Mouse (Mus musculus) forebrain, embryonic 13.5 days (tissue): ENCODE results near the gene Bmpr1b. TPM values are rescaled to one million over a fixed set of nuclear protein-coding genes. Genes with fewer than 3 reads are reported as not detected.

Experiments used
- ATAC-seq: fragments of 200-750 bp; cut with Nextera tagmentation; 2 replicates; pipeline ENCODE4 v1.8.0; 2017
- H3K27ac ChIP-seq: fragments of 300-500 bp; sonication (generic); 2 replicates; pipeline ENCODE4 v1.5.1; 2015; ENCODE audit warnings: inconsistent platforms, mild to moderate bottlenecking, moderate library complexity
- H3K27me3 ChIP-seq: fragments of 300-500 bp; sonication (generic); 2 replicates; pipeline ENCODE4 v1.6.1; 2015; ENCODE audit warnings: mild to moderate bottlenecking, inconsistent platforms
- H3K36me3 ChIP-seq: fragments of 300-500 bp; sonication (generic); 2 replicates; pipeline ENCODE4 v1.6.1; 2015; ENCODE audit warnings: mild to moderate bottlenecking, inconsistent platforms; ENCODE audit not compliant: poor library complexity, severe bottlenecking
- H3K4me1 ChIP-seq: fragments of 300-500 bp; sonication (generic); 2 replicates; pipeline ENCODE4 v1.6.1; 2015; ENCODE audit warnings: inconsistent platforms
- H3K4me2 ChIP-seq: fragments of 300-500 bp; sonication (generic); 2 replicates; pipeline ENCODE4 v1.6.1; 2015; ENCODE audit warnings: inconsistent platforms, mild to moderate bottlenecking, moderate library complexity
- H3K4me3 ChIP-seq: fragments of 300-500 bp; sonication (generic); 2 replicates; pipeline ENCODE4 v1.5.1; 2015; ENCODE audit warnings: mild to moderate bottlenecking, inconsistent platforms
- H3K9ac ChIP-seq: fragments of 300-500 bp; sonication (generic); 2 replicates; pipeline ENCODE4 v1.6.1; 2015; ENCODE audit warnings: mild to moderate bottlenecking, inconsistent platforms
- H3K9me3 ChIP-seq: fragments of 300-500 bp; sonication (generic); replicated peaks from 2 replicates; pipeline ENCODE4 v1.6.1; 2016; ENCODE audit warnings: inconsistent platforms
- WGBS: fragments of 180-500 bp; shearing (Covaris S2); methylation state at CpG from one replicate; pipeline ENCODE4 v1.1.7; 2015; 5-methylcytosine and 5-hydroxymethylcytosine counted together
- polyA plus RNA-seq: library from polyadenylated mRNA; unstranded; fragments of >200 nt; fragmentation: Nextera tagmentation; extraction: Ambion mirVana; gene quantifications from 2 replicates; pipeline ENCODE4 v1.2.1, GENCODE M21; 2015

Bmpr1b gene
- polyA plus RNA-seq, 1 experiment from 2014 or later: 5.5 TPM

GRCm38 (mm10) chr3:142063536-142064226 is 105.5 kb downstream of the Bmpr1b start:
- ATAC-seq: peak; percentile 94
- peaks cover 14% of the 10 kb centered on the region for H3K4me1 ChIP-seq
- peak overlapping the region; percentile 33; the same call in 1 of the 2 replicates for H3K4me2 ChIP-seq
- no peak overlapping the region for H3K27ac ChIP-seq
- H3K9ac ChIP-seq: no peak overlapping the region
- H3K27me3 ChIP-seq: no peaks in the 10 kb centered on the region
- no peak overlapping the region for H3K4me3 ChIP-seq
- no peaks in the 10 kb centered on the region for H3K36me3 ChIP-seq
- WGBS: 5% methylated on average over 12 of the region's 12 CpGs
- no peaks in the 10 kb centered on the region for H3K9me3 ChIP-seq

DNA sequence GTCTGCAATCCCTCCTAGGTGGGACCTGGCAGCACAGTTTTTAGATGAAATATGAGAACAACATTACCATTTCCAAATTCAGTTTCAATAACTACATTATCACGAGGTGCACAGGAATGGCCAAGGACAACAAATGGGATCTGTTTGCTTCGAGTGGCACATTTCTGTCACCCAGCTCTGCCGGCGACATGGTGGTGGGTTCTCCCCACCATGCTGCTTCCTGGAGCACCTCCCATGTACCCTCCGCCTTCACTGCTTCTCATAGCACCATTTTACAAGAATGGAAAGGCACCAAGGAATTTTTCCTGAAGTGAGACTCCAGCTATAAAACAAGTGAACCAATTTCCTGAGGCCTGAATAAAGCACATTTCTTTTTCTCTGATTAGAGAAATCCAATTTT is 108.0 kb downstream of the Bmpr1b start:
- H3K4me3 ChIP-seq: no peak overlapping the region
- H3K4me1 ChIP-seq: peaks cover 14% of the 10 kb centered on the region
- H3K9ac ChIP-seq: no peak overlapping the region
- H3K27me3 ChIP-seq: no peaks in the 10 kb centered on the region
- H3K4me2 ChIP-seq: no peak overlapping the region
- H3K36me3 ChIP-seq: no peaks in the 10 kb centered on the region
- WGBS: 94% methylated on average over 5 of the region's 5 CpGs
- ATAC-seq: no peak
- no peaks in the 10 kb centered on the region for H3K9me3 ChIP-seq
- no peak overlapping the region for H3K27ac ChIP-seq

GRCm38 (mm10) chr3:142059890-142060289 is 109.3 kb downstream of the Bmpr1b start:
- no peak overlapping the region for H3K4me2 ChIP-seq
- no peaks in the 10 kb centered on the region for H3K27me3 ChIP-seq
- peaks cover 14% of the 10 kb centered on the region for H3K4me1 ChIP-seq
- no peak overlapping the region for H3K27ac ChIP-seq
- no peak for ATAC-seq
- H3K9ac ChIP-seq: no peak overlapping the region
- H3K36me3 ChIP-seq: no peaks in the 10 kb centered on the region
- 72% methylated on average over 3 of the region's 3 CpGs for WGBS
- no peak overlapping the region for H3K4me3 ChIP-seq
- no peaks in the 10 kb centered on the region for H3K9me3 ChIP-seq

- no peaks in the 10 kb centered on the region for H3K36me3 ChIP-seq
- 100% methylated on average over 2 of the region's 2 CpGs for WGBS
Measured at GRCm38 (mm10) chr3:142050681-142051080, 118.5 kb downstream of the Bmpr1b start.

DNA sequence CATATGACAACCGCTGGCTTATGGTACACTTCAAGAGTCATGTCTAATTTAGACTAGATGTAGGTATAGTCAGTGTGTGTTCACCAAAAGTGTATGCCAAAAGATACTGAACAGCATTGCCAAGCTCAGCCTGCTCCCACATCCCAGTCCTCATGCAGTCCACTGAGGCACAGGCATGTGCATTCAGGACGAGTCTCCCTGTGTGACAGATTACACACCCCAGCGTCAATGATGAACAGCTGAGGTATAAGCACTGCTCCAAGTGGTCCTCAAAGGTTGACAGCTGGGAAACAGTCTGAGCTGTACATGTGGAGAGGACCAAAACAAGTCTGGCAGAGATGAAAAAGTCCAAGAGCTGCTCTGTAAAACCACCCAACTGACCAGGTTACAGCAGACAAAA is 119.6 kb downstream of the Bmpr1b start:
- Histone ChIP-seq H3K9me3 (no peaks in the 10 kb centered on the region), H3K27me3 (no peaks in the 10 kb centered on the region), H3K9ac (no peak overlapping the region), H3K4me2 (no peak overlapping the region), H3K36me3 (no peaks in the 10 kb centered on the region), H3K4me1 (no peaks in the 10 kb centered on the region), H3K27ac (no peak overlapping the region), H3K4me3 (no peak overlapping the region)
- ATAC-seq: no peak
- WGBS: 85% methylated on average over 3 of the region's 3 CpGs

More at GRCm38 (mm10) chr3:142050681-142051080, 118.5 kb downstream of the Bmpr1b start:
- no peak for ATAC-seq
- Histone ChIP-seq H3K4me2 (no peak overlapping the region), H3K4me3 (no peak overlapping the region), H3K27ac (no peak overlapping the region), H3K9ac (no peak overlapping the region), H3K9me3 (no peaks in the 10 kb centered on the region), H3K27me3 (no peaks in the 10 kb centered on the region), H3K4me1 (no peaks in the 10 kb centered on the region)

DNA sequence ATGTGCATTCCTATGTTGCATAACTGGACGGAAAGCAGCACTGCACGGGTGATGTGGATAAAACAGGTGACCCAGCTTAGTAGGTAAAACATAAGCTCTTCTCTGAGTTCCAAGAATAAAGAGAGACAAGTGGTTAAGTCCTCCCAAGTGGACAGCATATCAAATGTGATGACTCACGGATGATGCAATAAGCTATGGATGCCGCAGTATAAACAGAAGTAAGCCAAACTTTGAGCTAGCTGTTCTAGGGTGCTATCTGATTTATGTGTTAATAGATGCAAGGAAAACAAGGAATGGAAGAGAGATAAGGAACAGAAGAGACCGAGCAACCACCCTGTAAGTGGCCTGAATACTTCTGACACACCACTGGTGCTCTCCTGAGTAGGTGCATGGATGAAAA is 120.1 kb downstream of the Bmpr1b start:
- Histone ChIP-seq H3K36me3 (no peaks in the 10 kb centered on the region), H3K27ac (no peak overlapping the region)
- 92% methylated on average over 5 of the region's 5 CpGs for WGBS

GRCm38 (mm10) chr3:142048493-142048892 is 120.7 kb downstream of the Bmpr1b start:
- WGBS: 71% methylated on average over 6 of the region's 6 CpGs
- H3K9me3 ChIP-seq: no peaks in the 10 kb centered on the region
- H3K27ac ChIP-seq: no peak overlapping the region
- H3K36me3 ChIP-seq: no peaks in the 10 kb centered on the region
- no peak for ATAC-seq
- no peaks in the 10 kb centered on the region for H3K27me3 ChIP-seq
- H3K4me3 ChIP-seq: no peak overlapping the region
- no peak overlapping the region for H3K9ac ChIP-seq
- no peaks in the 10 kb centered on the region for H3K4me1 ChIP-seq
- no peak overlapping the region for H3K4me2 ChIP-seq

More for the DNA sequence above, 120.1 kb downstream of the Bmpr1b start:
- Histone ChIP-seq H3K9ac (no peak overlapping the region), H3K4me1 (no peaks in the 10 kb centered on the region), H3K9me3 (no peaks in the 10 kb centered on the region), H3K27me3 (no peaks in the 10 kb centered on the region), H3K4me3 (no peak overlapping the region), H3K4me2 (no peak overlapping the region)
- no peak for ATAC-seq

DNA sequence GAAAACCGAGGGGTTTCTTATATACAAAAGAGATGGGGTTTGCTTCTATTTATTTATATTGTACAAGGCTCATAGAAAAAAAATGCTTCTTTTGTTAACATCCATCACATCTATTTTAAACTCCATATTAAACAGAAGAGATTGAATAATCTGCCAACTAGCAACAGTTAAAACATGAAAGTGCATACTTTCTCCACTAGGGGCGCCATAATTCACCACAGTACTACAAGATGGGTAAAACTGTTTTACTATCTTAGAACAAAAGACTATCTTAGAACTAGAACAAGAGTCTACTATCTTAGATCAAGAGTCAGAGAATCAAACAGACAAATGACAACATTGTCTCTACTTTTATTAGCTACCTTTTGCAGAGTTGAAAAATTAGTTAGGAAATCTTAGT is 125.8 kb downstream of the Bmpr1b start:
- no peak for ATAC-seq
- 46% methylated on average over 2 of the region's 2 CpGs for WGBS
- Histone ChIP-seq H3K9ac (no peak overlapping the region), H3K27ac (no peak overlapping the region), H3K4me1 (no peaks in the 10 kb centered on the region), H3K9me3 (no peaks in the 10 kb centered on the region), H3K4me3 (no peak overlapping the region), H3K4me2 (no peak overlapping the region), H3K27me3 (no peaks in the 10 kb centered on the region), H3K36me3 (no peaks in the 10 kb centered on the region)

- no peak for ATAC-seq
Measured at GRCm38 (mm10) chr3:142043006-142043405, 126.2 kb downstream of the Bmpr1b start.

DNA sequence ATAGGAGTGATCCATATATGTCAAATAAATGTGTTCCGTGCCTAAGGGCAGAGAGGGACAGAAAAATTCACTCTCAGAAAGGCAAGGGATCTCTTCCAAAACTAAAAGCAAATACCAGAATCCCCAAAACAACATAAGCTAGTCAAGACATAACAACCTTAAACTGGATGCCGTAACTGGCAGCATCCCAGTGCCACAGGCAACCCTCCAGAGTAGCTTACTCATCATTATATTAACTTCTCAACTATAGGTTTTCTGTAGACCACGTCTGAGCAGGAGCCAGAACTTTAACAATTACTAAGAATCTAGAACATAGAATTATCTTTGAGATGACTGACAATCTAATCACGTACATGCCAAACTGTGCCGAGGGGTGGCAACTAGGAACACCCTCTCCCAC is 128.9 kb downstream of the Bmpr1b start:
- no peaks in the 10 kb centered on the region for H3K4me1 ChIP-seq
- no peaks in the 10 kb centered on the region for H3K27me3 ChIP-seq
- H3K9ac ChIP-seq: no peak overlapping the region
- WGBS: 92% methylated on average over 5 of the region's 5 CpGs
- no peaks in the 10 kb centered on the region for H3K9me3 ChIP-seq
- no peaks in the 10 kb centered on the region for H3K36me3 ChIP-seq
- ATAC-seq: no peak
- H3K4me3 ChIP-seq: no peak overlapping the region
- no peak overlapping the region for H3K27ac ChIP-seq
- H3K4me2 ChIP-seq: no peak overlapping the region

More at GRCm38 (mm10) chr3:142043006-142043405, 126.2 kb downstream of the Bmpr1b start:
- H3K27me3 ChIP-seq: no peaks in the 10 kb centered on the region
- no peaks in the 10 kb centered on the region for H3K9me3 ChIP-seq
- no peak overlapping the region for H3K9ac ChIP-seq
- H3K4me3 ChIP-seq: no peak overlapping the region
- no peak overlapping the region for H3K4me2 ChIP-seq
- no peaks in the 10 kb centered on the region for H3K4me1 ChIP-seq
- no peaks in the 10 kb centered on the region for H3K36me3 ChIP-seq
- no peak overlapping the region for H3K27ac ChIP-seq
- WGBS: 87% methylated on average over 5 of the region's 5 CpGs

GRCm38 (mm10) chr3:142034160-142034559 is 135.1 kb downstream of the Bmpr1b start:
- H3K4me3 ChIP-seq: no peak overlapping the region
- no peak overlapping the region for H3K4me2 ChIP-seq
- ATAC-seq: no peak
- H3K36me3 ChIP-seq: no peaks in the 10 kb centered on the region
- H3K9me3 ChIP-seq: no peaks in the 10 kb centered on the region
- no peaks in the 10 kb centered on the region for H3K4me1 ChIP-seq
- H3K27ac ChIP-seq: no peak overlapping the region
- H3K9ac ChIP-seq: no peak overlapping the region
- H3K27me3 ChIP-seq: no peaks in the 10 kb centered on the region
- 76% methylated on average over 4 of the region's 4 CpGs for WGBS

GRCm38 (mm10) chr3:142019716-142020115 is 149.5 kb downstream of the Bmpr1b start:
- H3K4me3 ChIP-seq: no peak overlapping the region
- no peak overlapping the region for H3K4me2 ChIP-seq
- no peaks in the 10 kb centered on the region for H3K36me3 ChIP-seq
- H3K27me3 ChIP-seq: no peaks in the 10 kb centered on the region
- ATAC-seq: no peak
- no peaks in the 10 kb centered on the region for H3K9me3 ChIP-seq
- no peak overlapping the region for H3K27ac ChIP-seq
- 88% methylated on average over 7 of the region's 7 CpGs for WGBS
- no peak overlapping the region for H3K9ac ChIP-seq
- H3K4me1 ChIP-seq: no peaks in the 10 kb centered on the region

DNA sequence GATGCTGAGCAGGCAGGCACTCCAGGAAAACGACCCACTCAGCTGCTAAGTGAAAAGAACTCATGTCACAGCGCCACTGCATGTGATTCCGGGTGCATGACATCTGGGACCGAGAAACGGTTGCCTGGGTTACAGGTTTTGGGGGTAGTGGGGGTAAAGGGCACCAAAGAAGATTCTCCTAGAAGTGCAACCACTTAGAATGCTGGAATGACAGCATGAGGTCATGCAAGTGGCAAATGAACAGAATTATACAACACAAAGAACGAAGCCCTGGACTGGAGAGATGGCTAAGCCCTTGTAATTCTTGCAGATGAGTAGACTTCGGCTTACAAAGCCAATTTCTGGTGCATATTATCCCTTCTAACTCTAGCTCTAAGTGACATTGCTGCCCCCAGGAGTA is 184.7 kb downstream of the Bmpr1b start:
- 39% methylated on average over 7 of the region's 7 CpGs for WGBS
- no peak overlapping the region for H3K9ac ChIP-seq
- H3K36me3 ChIP-seq: no peaks in the 10 kb centered on the region
- ATAC-seq: no peak; the same call in 1 of the 2 replicates
- H3K27me3 ChIP-seq: no peaks in the 10 kb centered on the region
- H3K4me1 ChIP-seq: peaks cover 4% of the 10 kb centered on the region; the same call in 1 of the 2 replicates
- no peak overlapping the region for H3K27ac ChIP-seq
- H3K9me3 ChIP-seq: no peaks in the 10 kb centered on the region
- no peak overlapping the region for H3K4me3 ChIP-seq
- H3K4me2 ChIP-seq: no peak overlapping the region
